Mouse (Mus musculus): Measurements from ENCODE around the gene Rft1. TPM values are rescaled to one million over a fixed set of nuclear protein-coding genes. Genes with fewer than 3 reads are reported as not detected.

Gene Rft1
- polyA plus RNA-seq, 1 experiment from 2014 or later = 8.8 TPM

- no peak for ATAC-seq (replicated peaks; ENCODE audit: insufficient number of reproducible peaks, insufficient read depth, low FRiP score, low read depth)
- Histone ChIP-seq H3K4me3 (no peak overlapping the region), H3K27ac (no peak overlapping the region), H3K4me2 (no peak overlapping the region), H3K9ac (no peak overlapping the region), H3K36me3 (no peaks in the 10 kb centered on the region), H3K4me1 (replicated peaks) (peaks cover 4% of the 10 kb centered on the region), H3K27me3 (0 out of 2 replicates have a peak, but pooled peaks cover 3% of the 10 kb centered on the region), H3K9me3 (replicated peaks) (no peaks in the 10 kb centered on the region)
- WGBS = 53% methylated on average over 3 of the region's 3 CpGs
Measured at GRCm38 (mm10) chr14:30648478-30648877, 5.7 kb upstream of the Rft1 start.

GRCm38 (mm10) chr14:30649745-30650144 lies 4.4 kb upstream of the Rft1 start:
- Histone ChIP-seq H3K27me3 (0 out of 2 replicates have a peak, but pooled peaks cover 3% of the 10 kb centered on the region), H3K9me3 (replicated peaks) (no peaks in the 10 kb centered on the region), H3K4me3 (no peak overlapping the region), H3K9ac (no peak overlapping the region), H3K4me1 (replicated peaks) (peaks cover 8% of the 10 kb centered on the region), H3K36me3 (no peaks in the 10 kb centered on the region), H3K4me2 (no peak overlapping the region), H3K27ac (no peak overlapping the region)
- ATAC-seq (replicated peaks; ENCODE audit: insufficient number of reproducible peaks, insufficient read depth, low FRiP score, low read depth) = no peak
- 81% methylated on average over 8 of the region's 8 CpGs for WGBS

- H3K4me2 ChIP-seq = no peak overlapping the region
- H3K27me3 ChIP-seq = 0 out of 2 replicates have a peak, but pooled peaks cover 3% of the 10 kb centered on the region
- no peaks in the 10 kb centered on the region for H3K9me3 ChIP-seq (replicated peaks)
- no peak overlapping the region for H3K4me3 ChIP-seq
- 5% methylated on average over 4 of the region's 4 CpGs for whole genome bisulfite sequencing
- peak; percentile 92 for ATAC-seq (replicated peaks; ENCODE audit: insufficient number of reproducible peaks, insufficient read depth, low FRiP score, low read depth)
- peak overlapping the region; percentile 60 for H3K27ac ChIP-seq
- H3K36me3 ChIP-seq = no peaks in the 10 kb centered on the region
- H3K4me1 ChIP-seq (replicated peaks) = peaks cover 12% of the 10 kb centered on the region
- no peak overlapping the region for H3K9ac ChIP-seq
Measured at GRCm38 (mm10) chr14:30650969-30651368, 3.2 kb upstream of the Rft1 start.

DNA sequence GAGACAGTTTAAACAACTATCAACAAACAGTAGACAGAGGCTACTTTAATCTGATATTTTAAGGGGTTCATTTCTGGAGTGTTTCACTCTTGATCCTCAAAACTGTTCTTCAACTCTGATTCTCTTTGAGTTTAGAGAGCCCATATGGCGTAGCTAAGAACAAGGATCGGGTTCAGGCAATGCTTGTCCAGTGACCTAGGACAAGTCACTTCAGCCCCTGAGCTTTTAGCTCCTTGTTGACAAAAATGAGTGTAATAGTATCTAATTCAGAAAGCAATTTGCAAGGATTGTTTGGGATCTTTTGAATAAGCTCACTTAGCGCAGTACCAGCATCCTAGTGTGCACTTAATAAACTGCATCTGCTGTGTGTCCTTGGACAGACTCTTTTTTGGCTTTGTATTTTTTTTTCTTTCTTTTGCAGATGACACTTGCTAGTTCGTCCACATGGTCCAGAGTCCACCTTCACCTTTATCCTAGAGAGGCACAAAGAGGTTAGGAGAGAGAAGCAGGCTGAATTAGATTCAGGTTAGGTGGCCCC lies 600 bp downstream of the Rft1 start:
- peaks cover 12% of the 10 kb centered on the region for H3K4me1 ChIP-seq (replicated peaks)
- peak overlapping the region; percentile 95 for H3K9ac ChIP-seq
- WGBS = 46% methylated on average over 4 of the region's 4 CpGs
- peaks cover 3% of the 10 kb centered on the region; the same call in 1 of the 2 replicates for H3K36me3 ChIP-seq
- peak overlapping the region; percentile 70 for H3K4me2 ChIP-seq
- H3K27me3 ChIP-seq = 0 out of 2 replicates have a peak, but pooled peaks cover 3% of the 10 kb centered on the region
- no peaks in the 10 kb centered on the region for H3K9me3 ChIP-seq (replicated peaks)
- peak overlapping the region; percentile 84; the same call in 1 of the 2 replicates for H3K27ac ChIP-seq
- no peak for ATAC-seq (replicated peaks; ENCODE audit: insufficient number of reproducible peaks, insufficient read depth, low FRiP score, low read depth)
- H3K4me3 ChIP-seq = peak overlapping the region; percentile 80

GRCm38 (mm10) chr14:30655531-30655930 lies 1.4 kb downstream of the Rft1 start:
- Histone ChIP-seq H3K27me3 (0 out of 2 replicates have a peak, but pooled peaks cover 3% of the 10 kb centered on the region), H3K36me3 (peaks cover 3% of the 10 kb centered on the region; the same call in 1 of the 2 replicates), H3K9me3 (replicated peaks) (no peaks in the 10 kb centered on the region), H3K9ac (no peak overlapping the region), H3K4me2 (no peak overlapping the region), H3K4me3 (no peak overlapping the region), H3K27ac (no peak overlapping the region), H3K4me1 (replicated peaks) (peaks cover 11% of the 10 kb centered on the region)
- no peak for ATAC-seq (replicated peaks; ENCODE audit: insufficient number of reproducible peaks, insufficient read depth, low FRiP score, low read depth)
- 83% methylated on average over 1 of the region's 1 CpGs for WGBS

DNA sequence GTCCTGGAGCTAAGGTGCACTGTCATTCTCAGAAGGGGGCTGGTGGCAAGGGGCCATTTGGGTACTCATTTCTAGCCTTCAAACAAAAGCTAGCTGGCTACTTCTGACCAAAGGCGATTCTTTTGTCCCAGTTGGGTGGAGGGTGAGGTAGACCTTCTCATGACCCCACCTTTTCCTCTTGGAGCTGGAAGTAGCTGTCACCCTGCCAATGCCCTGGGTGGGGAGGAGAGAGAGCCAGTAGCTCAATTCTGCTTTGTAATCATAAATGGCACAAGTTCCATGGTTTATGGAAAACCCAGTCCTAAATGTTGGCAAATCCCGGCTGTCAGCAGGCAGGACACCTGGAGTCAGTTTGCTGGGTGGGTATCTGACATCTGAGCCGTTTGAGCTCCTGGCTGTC lies 11.9 kb downstream of the Rft1 start:
- no peaks in the 10 kb centered on the region for H3K4me1 ChIP-seq (replicated peaks)
- no peaks in the 10 kb centered on the region for H3K9me3 ChIP-seq (replicated peaks)
- no peak overlapping the region for H3K4me3 ChIP-seq
- 67% methylated on average over 3 of the region's 3 CpGs for WGBS
- no peak for ATAC-seq (replicated peaks; ENCODE audit: insufficient number of reproducible peaks, insufficient read depth, low FRiP score, low read depth)
- no peaks in the 10 kb centered on the region for H3K27me3 ChIP-seq
- H3K4me2 ChIP-seq = no peak overlapping the region
- no peak overlapping the region for H3K9ac ChIP-seq
- H3K36me3 ChIP-seq = peaks cover 55% of the 10 kb centered on the region
- no peak overlapping the region for H3K27ac ChIP-seq

- no peaks in the 10 kb centered on the region for H3K4me1 ChIP-seq (replicated peaks)
- H3K36me3 ChIP-seq = peaks cover 50% of the 10 kb centered on the region
- H3K4me2 ChIP-seq = no peak overlapping the region
- H3K9me3 ChIP-seq (replicated peaks) = no peaks in the 10 kb centered on the region
- ATAC-seq (replicated peaks; ENCODE audit: insufficient number of reproducible peaks, insufficient read depth, low FRiP score, low read depth) = no peak
- WGBS = 83% methylated on average over 4 of the region's 4 CpGs
- H3K9ac ChIP-seq = no peak overlapping the region
- no peak overlapping the region for H3K27ac ChIP-seq
- no peak overlapping the region for H3K4me3 ChIP-seq
- no peaks in the 10 kb centered on the region for H3K27me3 ChIP-seq
Measured at GRCm38 (mm10) chr14:30666604-30667003, 12.4 kb downstream of the Rft1 start.

DNA sequence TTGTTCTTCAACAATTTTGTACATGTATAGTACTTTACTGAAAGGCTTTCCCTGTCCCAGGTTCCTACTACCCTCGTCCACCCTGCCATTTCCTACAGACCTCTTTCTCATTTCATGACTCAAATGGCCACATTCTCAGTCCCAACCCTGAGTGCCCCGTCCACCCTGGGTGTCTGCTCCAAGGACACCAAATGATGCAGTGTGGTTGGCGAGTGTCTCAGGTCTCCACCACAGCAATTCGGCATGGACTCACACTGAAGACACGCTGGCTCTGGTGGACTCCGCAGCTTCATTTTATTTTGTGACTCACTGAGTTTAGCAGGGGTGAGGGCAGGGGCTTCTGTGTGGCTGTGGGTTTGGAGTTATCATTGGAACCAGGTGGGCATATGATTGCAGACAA lies 16.0 kb downstream of the Rft1 start:
- ATAC-seq (replicated peaks; ENCODE audit: insufficient number of reproducible peaks, insufficient read depth, low FRiP score, low read depth) = no peak
- 89% methylated on average over 6 of the region's 6 CpGs for WGBS
- no peak overlapping the region for H3K4me2 ChIP-seq

DNA sequence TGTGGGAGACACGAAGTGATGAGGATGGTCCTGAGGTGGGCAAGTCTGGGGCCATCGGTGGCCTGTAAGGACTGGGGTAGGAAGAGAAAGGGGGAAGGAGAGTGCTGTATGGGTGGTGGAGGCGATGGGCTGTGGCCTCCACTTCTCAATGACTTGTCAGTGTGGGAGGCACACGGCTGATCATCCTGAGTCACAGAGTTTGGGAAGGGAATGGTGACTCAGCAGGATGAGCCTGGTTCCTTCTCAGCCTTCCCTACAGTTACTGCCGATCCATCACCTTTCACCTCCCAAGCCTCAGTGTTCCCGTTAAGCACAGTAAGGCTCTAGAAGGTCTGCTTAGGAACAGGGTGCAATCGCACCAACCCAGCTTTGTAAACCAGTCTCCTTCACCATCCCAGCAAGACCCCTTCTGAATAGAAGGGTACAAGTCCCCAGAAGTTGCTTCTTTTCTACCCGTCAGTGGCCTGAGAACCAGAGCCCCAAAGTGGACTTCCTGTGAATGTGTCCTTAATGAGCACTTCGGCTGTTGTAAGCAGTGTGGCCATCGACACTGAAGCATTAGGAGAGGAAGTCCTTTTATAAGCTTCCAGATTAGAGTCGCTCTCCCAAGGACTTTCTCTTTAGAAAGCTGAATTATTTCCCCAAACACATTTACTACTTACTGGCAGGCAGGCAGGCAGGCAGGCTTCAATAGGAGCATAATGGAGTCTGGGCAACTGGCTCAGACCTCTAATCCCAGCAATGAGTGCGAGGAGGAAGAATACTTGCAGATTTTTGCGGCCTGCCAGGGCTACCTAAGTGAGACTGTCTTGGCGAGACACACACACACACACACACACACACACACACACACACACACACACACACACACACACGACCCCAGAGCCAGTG lies 17.2 kb downstream of the Rft1 start:
- 74% methylated on average over 15 of the region's 15 CpGs for WGBS
- no peak overlapping the region for H3K27ac ChIP-seq
- no peak for ATAC-seq (replicated peaks; ENCODE audit: insufficient number of reproducible peaks, insufficient read depth, low FRiP score, low read depth)
- no peak overlapping the region for H3K9ac ChIP-seq
- no peaks in the 10 kb centered on the region for H3K27me3 ChIP-seq
- no peak overlapping the region for H3K4me3 ChIP-seq
- H3K36me3 ChIP-seq = peaks cover 27% of the 10 kb centered on the region; the same call in 1 of the 2 replicates
- H3K4me1 ChIP-seq (replicated peaks) = peaks cover 4% of the 10 kb centered on the region
- H3K4me2 ChIP-seq = no peak overlapping the region
- no peaks in the 10 kb centered on the region for H3K9me3 ChIP-seq (replicated peaks)

More for the DNA sequence above, 16.0 kb downstream of the Rft1 start:
- H3K27me3 ChIP-seq = no peaks in the 10 kb centered on the region
- H3K27ac ChIP-seq = no peak overlapping the region
- peaks cover 32% of the 10 kb centered on the region for H3K36me3 ChIP-seq
- no peak overlapping the region for H3K4me3 ChIP-seq
- peaks cover 3% of the 10 kb centered on the region for H3K4me1 ChIP-seq (replicated peaks)
- no peak overlapping the region for H3K9ac ChIP-seq
- H3K9me3 ChIP-seq (replicated peaks) = no peaks in the 10 kb centered on the region

GRCm38 (mm10) chr14:30671986-30672312 lies 17.8 kb downstream of the Rft1 start:
- H3K36me3 ChIP-seq = peaks cover 25% of the 10 kb centered on the region; the same call in 1 of the 2 replicates
- no peak overlapping the region for H3K9ac ChIP-seq
- H3K27ac ChIP-seq = no peak overlapping the region
- H3K27me3 ChIP-seq = no peaks in the 10 kb centered on the region
- ATAC-seq (replicated peaks; ENCODE audit: insufficient number of reproducible peaks, insufficient read depth, low FRiP score, low read depth) = 0 out of 2 replicates have a peak, but pooled peaks have one; percentile 50
- H3K4me2 ChIP-seq = no peak overlapping the region
- H3K9me3 ChIP-seq (replicated peaks) = no peaks in the 10 kb centered on the region
- peaks cover 4% of the 10 kb centered on the region for H3K4me1 ChIP-seq (replicated peaks)
- no peak overlapping the region for H3K4me3 ChIP-seq
- 6% methylated on average over 3 of the region's 3 CpGs for WGBS

DNA sequence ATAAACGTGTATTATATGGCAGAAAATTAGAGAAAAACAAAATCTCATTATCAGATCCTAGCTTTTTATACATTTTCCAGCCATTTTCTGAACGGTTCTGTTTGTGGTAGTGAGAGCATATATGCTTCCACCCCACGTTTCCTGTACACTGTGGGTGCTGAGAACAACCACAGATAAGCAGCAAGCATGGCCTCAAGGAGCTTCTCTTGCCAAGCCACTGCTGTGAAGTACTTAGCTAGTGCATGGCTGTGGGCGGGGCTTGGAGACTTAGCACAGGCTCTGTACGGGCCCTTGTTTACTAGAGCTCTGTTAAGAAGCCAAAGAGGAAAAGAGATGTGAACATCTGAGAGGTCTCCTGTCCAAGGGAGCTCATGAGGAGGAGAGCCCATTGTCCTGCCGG lies 20.8 kb downstream of the Rft1 start:
- no peak for ATAC-seq (replicated peaks; ENCODE audit: insufficient number of reproducible peaks, insufficient read depth, low FRiP score, low read depth)
- H3K27me3 ChIP-seq = no peaks in the 10 kb centered on the region

More for the DNA sequence above, 20.8 kb downstream of the Rft1 start:
- H3K36me3 ChIP-seq = peaks cover 39% of the 10 kb centered on the region
- WGBS = 53% methylated on average over 6 of the region's 6 CpGs
- no peak overlapping the region for H3K9ac ChIP-seq
- no peaks in the 10 kb centered on the region for H3K9me3 ChIP-seq (replicated peaks)
- peaks cover 4% of the 10 kb centered on the region for H3K4me1 ChIP-seq (replicated peaks)
- no peak overlapping the region for H3K4me3 ChIP-seq
- no peak overlapping the region for H3K4me2 ChIP-seq
- no peak overlapping the region for H3K27ac ChIP-seq
